Mouse (Mus musculus) heart, postnatal 0 days (tissue): ENCODE results near the gene Grin2c.

Experiments used
- CTCF ChIP-seq: IDR thresholded peaks from 2 replicates; pipeline ENCODE4 v1.5.1; 2016; ENCODE audit warnings: antibody characterized with exemption, control low read depth, low read depth
- EP300 ChIP-seq: IDR thresholded peaks from 2 replicates; pipeline ENCODE4 v1.6.1; 2016; ENCODE audit warnings: antibody characterized with exemption, low read depth

DNA sequence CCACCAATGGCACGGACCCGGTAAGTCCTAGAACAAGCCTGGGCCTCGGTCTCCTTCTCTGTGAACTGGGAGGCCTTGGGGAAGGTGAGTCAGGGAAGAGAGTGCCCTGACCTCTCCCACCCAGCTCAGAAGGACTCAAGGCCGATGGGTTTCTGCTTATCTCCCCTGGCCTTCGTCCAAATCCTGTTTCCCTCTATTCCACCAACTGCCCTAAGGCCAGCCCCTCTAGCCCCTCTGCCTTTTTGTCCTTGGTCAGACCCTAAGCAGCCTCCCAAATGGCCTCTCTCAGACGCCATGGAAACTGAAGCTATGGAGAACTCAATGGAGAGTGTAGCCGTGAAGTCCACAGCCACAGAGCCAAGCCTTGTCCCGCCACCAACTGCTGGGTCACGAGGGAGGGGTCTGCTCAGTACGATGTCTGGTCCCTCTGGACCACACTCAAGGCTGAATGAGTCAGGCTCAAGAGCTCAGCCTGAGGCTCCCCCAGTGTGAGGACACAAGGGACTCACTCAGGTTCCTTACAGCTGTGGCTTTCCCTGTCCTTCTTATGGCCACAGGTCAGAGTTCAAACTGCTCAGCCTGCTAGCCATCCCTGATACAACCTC, 6.0 kb upstream of the Grin2c start:
- TF ChIP-seq CTCF (no peak), EP300 (no peak)
